Mouse (Mus musculus) liver, embryonic 11.5 days (tissue): Measurements from ENCODE around the gene Hist1h3d. TPM values are rescaled to one million over a fixed set of nuclear protein-coding genes. Genes with fewer than 3 reads are reported as not detected.

Experiments used
- ATAC-seq: fragments of 200-750 bp; cut with Nextera tagmentation; replicated peaks from 2 replicates; pipeline ENCODE4 v1.8.0; 2017; ENCODE audit warnings: moderate number of reproducible peaks, mild to moderate bottlenecking, moderate TSS enrichment, moderate library complexity; ENCODE audit not compliant: low FRiP score
- DNase-seq: peaks from one replicate; pipeline ENCODE4 v3.0.0-alpha.2; 2017; ENCODE audit warnings: low spot score
- H3K27ac ChIP-seq: fragments of 300-500 bp; sonication (generic); 2 replicates; pipeline ENCODE4 v1.5.1; 2014; ENCODE audit warnings: mild to moderate bottlenecking, low read depth, low read length, control low read depth
- H3K27me3 ChIP-seq: fragments of 300-500 bp; sonication (generic); replicated peaks from 2 replicates; pipeline ENCODE4 v1.6.1; 2014; ENCODE audit warnings: low read length, mixed read lengths; ENCODE audit not compliant: control insufficient read depth, insufficient read depth
- H3K36me3 ChIP-seq: fragments of 300-500 bp; sonication (generic); 2 replicates; pipeline ENCODE4 v1.6.1; 2014; ENCODE audit warnings: mild to moderate bottlenecking, low read length, moderate library complexity, mixed read lengths; ENCODE audit not compliant: control insufficient read depth, insufficient read depth
- H3K4me1 ChIP-seq: fragments of 300-500 bp; sonication (generic); replicated peaks from 2 replicates; pipeline ENCODE4 v1.6.1; 2014; ENCODE audit warnings: low read length, mixed read lengths; ENCODE audit not compliant: control insufficient read depth, insufficient read depth
- H3K4me2 ChIP-seq: fragments of 300-500 bp; sonication (generic); 2 replicates; pipeline ENCODE4 v1.6.1; 2014; ENCODE audit warnings: mild to moderate bottlenecking, control low read depth, moderate library complexity
- H3K4me3 ChIP-seq: fragments of 300-500 bp; sonication (generic); 2 replicates; pipeline ENCODE4 v1.5.1; 2014; ENCODE audit warnings: low read depth, low read length, control low read depth
- H3K9ac ChIP-seq: fragments of 300-500 bp; sonication (generic); 2 replicates; pipeline ENCODE4 v1.6.1; 2014; ENCODE audit warnings: low read depth, low read length, control low read depth
- H3K9me3 ChIP-seq: fragments of 300-500 bp; sonication (generic); 2 replicates; pipeline ENCODE4 v1.6.1; 2016; ENCODE audit warnings: low read length, inconsistent platforms, mixed read lengths; ENCODE audit not compliant: control insufficient read depth
- WGBS: fragments of 180-500 bp; shearing (Covaris S2); extraction: QIAGEN DNeasy Blood & Tissue Kit; methylation state at CpG from one replicate; pipeline ENCODE4 v1.1.7; 2014; 5-methylcytosine and 5-hydroxymethylcytosine counted together
- polyA plus RNA-seq: library from polyadenylated mRNA; unstranded; fragments of >200 nt; fragmentation: Nextera tagmentation; extraction: Ambion mirVana; gene quantifications from 2 replicates; pipeline ENCODE4 v1.2.1, GENCODE M21; 2014

The Hist1h3d gene
- polyA plus RNA-seq, 1 experiment from 2014 or later: 7.7 TPM

- no peaks in the 10 kb centered on the region for H3K36me3 ChIP-seq
- H3K27ac ChIP-seq: peak overlapping the region; percentile 75
- ATAC-seq (peak; percentile 96), DNase-seq (no peak)
- peak overlapping the region; percentile 44 for H3K9ac ChIP-seq
- H3K27me3 ChIP-seq: no peaks in the 10 kb centered on the region
- 62% methylated on average over 7 of the region's 7 CpGs for WGBS
- H3K4me2 ChIP-seq: peak overlapping the region; percentile 36
- H3K9me3 ChIP-seq: no peaks in the 10 kb centered on the region
- no peak overlapping the region for H3K4me3 ChIP-seq
- peaks cover 32% of the 10 kb centered on the region for H3K4me1 ChIP-seq
Observed at GRCm38 (mm10) chr13:23595622-23596372, 20.2 kb downstream of the Hist1h3d start.

GRCm38 (mm10) chr13:23597957-23598356 is 22.4 kb downstream of the Hist1h3d start:
- no peak overlapping the region for H3K4me3 ChIP-seq
- no peaks in the 10 kb centered on the region for H3K27me3 ChIP-seq
- H3K36me3 ChIP-seq: no peaks in the 10 kb centered on the region
- H3K9me3 ChIP-seq: no peaks in the 10 kb centered on the region
- 8% methylated on average over 9 of the region's 9 CpGs for WGBS
- H3K4me2 ChIP-seq: 0 out of 2 replicates have a peak overlapping the region, but pooled peaks have one; percentile 4
- peak; percentile 64 for DNase-seq
- no peak overlapping the region for H3K9ac ChIP-seq
- H3K4me1 ChIP-seq: peaks cover 27% of the 10 kb centered on the region
- ATAC-seq: no peak; the same call in 1 of the 2 replicates
- H3K27ac ChIP-seq: no peak overlapping the region

GRCm38 (mm10) chr13:23603182-23603699 is 27.7 kb downstream of the Hist1h3d start:
- ATAC-seq: no peak
- 69% methylated on average over 7 of the region's 7 CpGs for WGBS

GRCm38 (mm10) chr13:23604452-23604851 is 28.9 kb downstream of the Hist1h3d start:
- H3K9ac ChIP-seq: no peak overlapping the region
- H3K4me3 ChIP-seq: no peak overlapping the region
- H3K4me2 ChIP-seq: no peak overlapping the region
- H3K4me1 ChIP-seq: peaks cover 2% of the 10 kb centered on the region; the same call in 1 of the 2 replicates
- no peaks in the 10 kb centered on the region for H3K27me3 ChIP-seq
- no peaks in the 10 kb centered on the region for H3K36me3 ChIP-seq
- 86% methylated on average over 3 of the region's 3 CpGs for WGBS
- no peak for DNase-seq
- ATAC-seq: no peak
- H3K27ac ChIP-seq: no peak overlapping the region
- H3K9me3 ChIP-seq: no peaks in the 10 kb centered on the region

More at GRCm38 (mm10) chr13:23603182-23603699, 27.7 kb downstream of the Hist1h3d start:
- DNase-seq: no peak
- Histone ChIP-seq H3K27ac (no peak overlapping the region), H3K36me3 (no peaks in the 10 kb centered on the region), H3K4me2 (no peak overlapping the region), H3K9me3 (no peaks in the 10 kb centered on the region), H3K27me3 (no peaks in the 10 kb centered on the region), H3K9ac (no peak overlapping the region), H3K4me1 (no peaks in the 10 kb centered on the region), H3K4me3 (no peak overlapping the region)

- Histone ChIP-seq H3K27ac (no peak overlapping the region), H3K4me1 (peaks cover 7% of the 10 kb centered on the region; the same call in 1 of the 2 replicates), H3K27me3 (no peaks in the 10 kb centered on the region), H3K9me3 (no peaks in the 10 kb centered on the region), H3K4me3 (no peak overlapping the region), H3K36me3 (no peaks in the 10 kb centered on the region), H3K9ac (no peak overlapping the region), H3K4me2 (no peak overlapping the region)
- DNase-seq: no peak
- ATAC-seq: no peak
- 83% methylated on average over 3 of the region's 3 CpGs for WGBS
Observed at GRCm38 (mm10) chr13:23605052-23605451, 29.5 kb downstream of the Hist1h3d start.

GRCm38 (mm10) chr13:23609209-23609608 is 33.6 kb downstream of the Hist1h3d start:
- H3K4me2 ChIP-seq: no peak overlapping the region
- no peak overlapping the region for H3K27ac ChIP-seq
- peak; percentile 73 for ATAC-seq
- peaks cover 8% of the 10 kb centered on the region; the same call in 1 of the 2 replicates for H3K4me1 ChIP-seq
- no peak for DNase-seq
- 49% methylated on average over 4 of the region's 4 CpGs for WGBS
- H3K36me3 ChIP-seq: 0 out of 2 replicates have a peak, but pooled peaks cover 3% of the 10 kb centered on the region
- H3K4me3 ChIP-seq: no peak overlapping the region
- no peak overlapping the region for H3K9ac ChIP-seq
- no peaks in the 10 kb centered on the region for H3K27me3 ChIP-seq
- H3K9me3 ChIP-seq: no peaks in the 10 kb centered on the region

GRCm38 (mm10) chr13:23609844-23610243 is 34.3 kb downstream of the Hist1h3d start:
- Histone ChIP-seq H3K9ac (no peak overlapping the region), H3K27ac (0 out of 2 replicates have a peak overlapping the region, but pooled peaks have one; percentile 41), H3K36me3 (0 out of 2 replicates have a peak, but pooled peaks cover 3% of the 10 kb centered on the region), H3K9me3 (no peaks in the 10 kb centered on the region), H3K4me2 (no peak overlapping the region), H3K4me3 (no peak overlapping the region), H3K27me3 (no peaks in the 10 kb centered on the region), H3K4me1 (peaks cover 8% of the 10 kb centered on the region; the same call in 1 of the 2 replicates)
- no peak for ATAC-seq
- no peak for DNase-seq

GRCm38 (mm10) chr13:23610393-23610792 is 34.8 kb downstream of the Hist1h3d start:
- Histone ChIP-seq H3K27me3 (no peaks in the 10 kb centered on the region), H3K9ac (no peak overlapping the region), H3K4me2 (no peak overlapping the region), H3K4me3 (no peak overlapping the region), H3K27ac (no peak overlapping the region), H3K9me3 (no peaks in the 10 kb centered on the region), H3K4me1 (peaks cover 8% of the 10 kb centered on the region; the same call in 1 of the 2 replicates), H3K36me3 (0 out of 2 replicates have a peak, but pooled peaks cover 3% of the 10 kb centered on the region)
- no peak for DNase-seq
- no peak for ATAC-seq
- 61% methylated on average over 2 of the region's 2 CpGs for WGBS
